Comparison of ENCODE assay signal across 8 mouse cellular contexts in genomic region chr11:102444781-102445180, GRCm38 (mm10). TPM values are rescaled to one million over a fixed set of nuclear protein-coding genes. Genes with fewer than 3 reads are reported as not detected.
DNase-seq lines count a peak whose midpoint lies in the region; ATAC-seq and TF ChIP-seq lines count a peak whose summit lies in the region.

No protein-coding gene starts in this region.

- TF ChIP-seq RAD21 in CH12.LX (IDR thresholded peaks at IDR 0.05; ENCODE audit: low read depth, low read length) = no peak

- dilution Hi-C loops in CH12.LX (cut with MboI; ENCODE audit: extremely low pct_ligation_motif_present, extremely low pct_unique_long_range_greater_than_20kb, low sequenced_read_pairs) = no loop called here

- H3K9me3 ChIP-seq in CH12.LX (replicated peaks; ENCODE audit: low read length) = peaks cover 17% of the 10 kb centered on the region
- H3K9me3 ChIP-seq in forebrain, embryonic 13.5 days (replicated peaks) = no peaks in the 10 kb centered on the region
- no peaks in the 10 kb centered on the region for H3K9me3 ChIP-seq in limb, embryonic 15.5 days

- ATAC-seq in cerebellum, adult (ENCODE audit: insufficient number of reproducible peaks, low FRiP score, low TSS enrichment) = no peak
- ATAC-seq in forebrain, embryonic 13.5 days = no peak
- ATAC-seq in limb, embryonic 15.5 days (ENCODE audit: insufficient number of reproducible peaks, low FRiP score, low TSS enrichment, low read depth) = no peak

- H3K79me2 ChIP-seq in CH12.LX (replicated peaks; ENCODE audit: control insufficient read depth, extremely low read depth, insufficient read depth, poor library complexity, severe bottlenecking) = no peaks in the 10 kb centered on the region

- peaks cover 64% of the 10 kb centered on the region for H3K27me3 ChIP-seq in CH12.LX (replicated peaks)
- H3K27me3 ChIP-seq in forebrain, embryonic 13.5 days = peaks cover 18% of the 10 kb centered on the region; the same call in 1 of the 2 replicates
- peaks cover 5% of the 10 kb centered on the region; the same call in 1 of the 2 replicates for H3K27me3 ChIP-seq in limb, embryonic 15.5 days

- peak; percentile 14 for DNase-seq in cerebellum, adult 9-11 months
- DNase-seq in CH12.LX (ENCODE audit: extremely low read depth) = no peak
- DNase-seq in urinary bladder, postnatal 36 days (ENCODE audit: low spot score in 2 of 2) = no peak
- DNase-seq in gastrocnemius, postnatal 14 days = no peak
- DNase-seq in gastrocnemius, adult 8-10 months (ENCODE audit: low spot score in 2 of 2) = no peak

- TF ChIP-seq POLR2A in CH12.LX (IDR thresholded peaks at IDR 0.05; ENCODE audit: low read depth, low read length) = no peak

- H3K9ac ChIP-seq in CH12.LX (ENCODE audit: insufficient read depth, low read depth) = no peak overlapping the region
- peak overlapping the region; percentile 99 for H3K9ac ChIP-seq in forebrain, embryonic 13.5 days
- no peak overlapping the region for H3K9ac ChIP-seq in limb, embryonic 15.5 days

- intact Hi-C loops in gastrocnemius, postnatal 14 days (cut with DNase I; ENCODE audit: low total_unique reads) = no loop called here

- no peaks in the 10 kb centered on the region for H3K36me3 ChIP-seq in CH12.LX (replicated peaks in 1 of 2; ENCODE audit: control insufficient read depth in 1 of 2, insufficient read depth in 1 of 2, low read length in 1 of 2)
- H3K36me3 ChIP-seq in forebrain, embryonic 13.5 days (ENCODE audit: poor library complexity, severe bottlenecking) = peaks cover 40% of the 10 kb centered on the region
- H3K36me3 ChIP-seq in limb, embryonic 15.5 days = peaks cover 37% of the 10 kb centered on the region

- in situ Hi-C loops in CH12.LX (cut with MboI; ENCODE audit: low pct_ligation_motif_present, low pct_unique_long_range_greater_than_20kb, low sequenced_read_pairs) = no loop called here

- no peak overlapping the region for H3K4me3 ChIP-seq in CH12.LX (replicated peaks in 1 of 3; ENCODE audit: low read depth in 2 of 3, low read length in 2 of 3, poor library complexity in 1 of 3)
- H3K4me3 ChIP-seq in forebrain, embryonic 13.5 days = peak overlapping the region; percentile 94
- H3K4me3 ChIP-seq in limb, embryonic 15.5 days = 0 out of 2 replicates have a peak overlapping the region, but pooled peaks have one; percentile 96

- TF ChIP-seq EP300 in CH12.LX (IDR thresholded peaks at IDR 0.05; ENCODE audit: low read length) = no peak

- WGBS in forebrain, embryonic 13.5 days = 6% methylated on average over 6 of the region's 6 CpGs
- WGBS in limb, embryonic 15.5 days = 15% methylated on average over 6 of the region's 6 CpGs

- no peaks in the 10 kb centered on the region for H3K4me1 ChIP-seq in CH12.LX (ENCODE audit: control insufficient read depth in 1 of 2, insufficient read depth in 2 of 2)
- peaks cover 42% of the 10 kb centered on the region for H3K4me1 ChIP-seq in forebrain, embryonic 13.5 days
- peaks cover 43% of the 10 kb centered on the region for H3K4me1 ChIP-seq in limb, embryonic 15.5 days

- no peak for TF ChIP-seq CTCF in CH12.LX (conservative IDR thresholded peaks at IDR 0.05 in 1 of 2, IDR thresholded peaks at IDR 0.05 in 1 of 2; ENCODE audit: low read depth in 2 of 2, low read length in 2 of 2)

- no peak overlapping the region for H3K4me2 ChIP-seq in CH12.LX (ENCODE audit: insufficient read depth, low read depth, poor library complexity, severe bottlenecking)
- H3K4me2 ChIP-seq in forebrain, embryonic 13.5 days = peak overlapping the region; percentile 97
- no peak overlapping the region; the same call in 1 of the 2 replicates for H3K4me2 ChIP-seq in limb, embryonic 15.5 days

- no peak overlapping the region for H3K27ac ChIP-seq in CH12.LX (ENCODE audit: insufficient read depth, low read depth)
- H3K27ac ChIP-seq in forebrain, embryonic 13.5 days = peak overlapping the region; percentile 98; the same call in 1 of the 2 replicates
- no peak overlapping the region for H3K27ac ChIP-seq in limb, embryonic 15.5 days

TF ChIP-seq in CH12.LX, 34 proteins besides CTCF, POLR2A, EP300 and RAD21:
- TF ChIP-seq ZNF384 (IDR thresholded peaks at IDR 0.05; ENCODE audit: low read depth, low read length) (peak; percentile 38; the same call in 1 of the 2 replicates), KAT2A (IDR thresholded peaks at IDR 0.05; ENCODE audit: insufficient replicate concordance, low read length) (no peak)

RNA-seq across cellular contexts. Expression of gene Fam171a2, which starts 2.7 kb away (rescaled TPM):
- total RNA-seq in CH12.LX (2012; rRNA removed) (not detected in 2 replicates), CH12.LX (2014; rRNA removed) (not detected in 2 replicates)
- not detected in 2 replicates for polyA plus RNA-seq in CH12.LX (2012; ENCODE audit: insufficient read length, low read depth)
- polyA plus RNA-seq in forebrain, embryonic 13.5 days (2015; fragmentation: Nextera tagmentation; extraction: Ambion mirVana) = 8.5 and 9.3 TPM in 2 replicates
- 4.9 and 5.7 TPM in 2 replicates for polyA plus RNA-seq in limb, embryonic 15.5 days (2015; fragmentation: Nextera tagmentation; extraction: Ambion mirVana)
- total RNA-seq in gastrocnemius, postnatal 14 days (2021) = 1 to 10 TPM; 6.2 to 7.3 TPM
- total RNA-seq in gastrocnemius, adult 8-10 months (2022) = 1 to 10 TPM in 3 of 4 experiments, under 1 TPM in 1; 0.97 to 1.5 (median 1.2) TPM

RNA-seq across cellular contexts. Expression of gene Grn, which starts 14.7 kb away (rescaled TPM):
- 106 and 165 TPM in 2 replicates for total RNA-seq in CH12.LX (2012; rRNA removed)
- total RNA-seq in CH12.LX (2014; rRNA removed) = 63.7 and 80.6 TPM in 2 replicates
- 420 and 453 TPM in 2 replicates for polyA plus RNA-seq in CH12.LX (2012; ENCODE audit: insufficient read length, low read depth)
- polyA plus RNA-seq in forebrain, embryonic 13.5 days (2015; fragmentation: Nextera tagmentation; extraction: Ambion mirVana) = 49.5 and 53.9 TPM in 2 replicates
- polyA plus RNA-seq in limb, embryonic 15.5 days (2015; fragmentation: Nextera tagmentation; extraction: Ambion mirVana) = 192 and 215 TPM in 2 replicates
- 10 to 100 TPM; 57.2 to 63.7 TPM for total RNA-seq in gastrocnemius, postnatal 14 days (2021)
- total RNA-seq in gastrocnemius, adult 8-10 months (2022) = 10 to 100 TPM; 12.2 to 21.8 (median 17.0) TPM

RNA-seq across cellular contexts. Expression of gene Itga2b, which starts 25.1 kb away (rescaled TPM):
- 2.2 and 3.0 TPM in 2 replicates for total RNA-seq in CH12.LX (2012; rRNA removed)
- 0.81 and 0.95 TPM in 2 replicates for total RNA-seq in CH12.LX (2014; rRNA removed)
- 2.3 and 3.6 TPM in 2 replicates for polyA plus RNA-seq in CH12.LX (2012; ENCODE audit: insufficient read length, low read depth)
- polyA plus RNA-seq in forebrain, embryonic 13.5 days (2015; fragmentation: Nextera tagmentation; extraction: Ambion mirVana) = 2.9 and 3.8 TPM in 2 replicates
- polyA plus RNA-seq in limb, embryonic 15.5 days (2015; fragmentation: Nextera tagmentation; extraction: Ambion mirVana) = 6.6 and 6.9 TPM in 2 replicates
- 1 to 10 TPM; 1.6 to 2.5 TPM for total RNA-seq in gastrocnemius, postnatal 14 days (2021)
- 1 to 10 TPM in 1 of 4 experiments, under 1 TPM in 2, not detected in 1; 0.63 to 2.0 (median 0.72) TPM for total RNA-seq in gastrocnemius, adult 8-10 months (2022)

RNA-seq across cellular contexts. Expression of gene Slc25a39, which starts 37.0 kb away (rescaled TPM):
- total RNA-seq in CH12.LX (2012; rRNA removed) (169 and 199 TPM in 2 replicates), CH12.LX (2014; rRNA removed) (108 and 112 TPM in 2 replicates)
- 198 and 226 TPM in 2 replicates for polyA plus RNA-seq in CH12.LX (2012; ENCODE audit: insufficient read length, low read depth)
- 157 and 159 TPM in 2 replicates for polyA plus RNA-seq in forebrain, embryonic 13.5 days (2015; fragmentation: Nextera tagmentation; extraction: Ambion mirVana)
- 184 and 195 TPM in 2 replicates for polyA plus RNA-seq in limb, embryonic 15.5 days (2015; fragmentation: Nextera tagmentation; extraction: Ambion mirVana)
- total RNA-seq in gastrocnemius, postnatal 14 days (2021) = 10 to 100 TPM; 46.6 to 48.9 TPM
- total RNA-seq in gastrocnemius, adult 8-10 months (2022) = 10 to 100 TPM; 61.2 to 72.2 (median 66.7) TPM

RNA-seq across cellular contexts. Expression of gene Rundc3a, which starts 51.6 kb away (rescaled TPM):
- total RNA-seq in CH12.LX (2012; rRNA removed) (9.0 and 16.3 TPM in 2 replicates), CH12.LX (2014; rRNA removed) (1.3 and 1.4 TPM in 2 replicates)
- 3.3 and 4.8 TPM in 2 replicates for polyA plus RNA-seq in CH12.LX (2012; ENCODE audit: insufficient read length, low read depth)
- polyA plus RNA-seq in forebrain, embryonic 13.5 days (2015; fragmentation: Nextera tagmentation; extraction: Ambion mirVana) = 93.9 and 94.8 TPM in 2 replicates
- polyA plus RNA-seq in limb, embryonic 15.5 days (2015; fragmentation: Nextera tagmentation; extraction: Ambion mirVana) = 1.2 and 1.6 TPM in 2 replicates
- total RNA-seq in gastrocnemius, postnatal 14 days (2021) = under 1 TPM; 0.66 to 0.90 TPM
- under 1 TPM in 1 of 4 experiments, not detected in 3; 0.21 TPM for total RNA-seq in gastrocnemius, adult 8-10 months (2022)

Comparison
In these comparisons a context has a peak if more than half of its experiments do, and no peak if none do; other contexts are left out.
1. H3K4me3 ChIP-seq: peak in forebrain, embryonic 13.5 days (single experiment) and limb, embryonic 15.5 days (single experiment); none in CH12.LX (0 of 3).